Mouse (Mus musculus) heart, postnatal 36 days (tissue): ENCODE data around the gene Snx25. TPM values are rescaled to one million over a fixed set of nuclear protein-coding genes. Genes with fewer than 3 reads are reported as not detected.

Experiments
- DNase-seq, 2 experiments: peaks; one replicate each; pipeline ENCODE4 v3.0.0; 2021 to 2022
- intact Hi-C: fragments of 180-260 bp; cut with DNase I; formaldehyde crosslinking; loops from one replicate; pipeline ENCODE4 v1.15.1; 2025
- total RNA-seq, 2 experiments: library from RNA; stranded (reverse); gene quantifications; 2 replicates each; pipeline ENCODE4 v1.2.3; 2021

The Snx25 gene
- total RNA-seq, 2 experiments from 2014 or later, result 10.5 to 10.8 TPM

DNA sequence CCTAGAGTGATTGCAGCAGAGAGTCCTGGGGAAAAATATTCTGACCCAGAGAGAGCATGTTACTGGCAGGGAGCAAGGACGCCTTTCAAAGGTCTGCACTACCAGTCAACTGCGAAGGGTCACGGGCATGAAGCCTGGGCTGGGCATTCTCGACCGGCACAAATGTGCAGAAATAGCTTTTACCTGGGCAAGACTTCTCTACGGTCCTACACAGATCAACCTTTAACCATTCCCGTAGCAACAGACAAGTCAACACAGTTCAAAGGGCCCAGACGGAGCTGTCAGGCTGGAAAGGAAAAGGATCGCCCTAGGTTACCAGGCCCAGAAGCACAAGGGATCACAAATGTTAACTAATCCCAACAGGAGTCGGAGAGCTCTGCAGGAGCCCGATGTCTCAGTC, 115.7 kb downstream of the Snx25 start:
- intact Hi-C loops, result no loop called here
- no peak for DNase-seq

DNA sequence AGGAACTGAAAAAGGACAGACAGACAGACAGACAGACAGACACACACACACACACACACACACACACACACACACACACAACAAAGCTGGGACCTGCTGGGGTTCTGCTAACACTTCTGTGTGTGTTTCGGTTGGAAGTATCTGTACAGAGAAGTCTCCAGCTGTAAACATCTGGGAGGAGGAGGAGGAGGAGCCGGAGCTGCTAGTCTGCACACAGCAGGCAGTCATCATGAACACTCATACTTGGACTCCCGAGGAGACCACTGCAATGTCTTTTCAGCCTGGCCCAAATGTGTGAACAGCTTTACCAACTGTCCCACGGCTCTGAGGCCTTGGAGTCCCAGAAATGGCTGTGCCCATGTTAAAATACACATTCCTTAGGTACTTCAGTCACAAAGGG, 127.6 kb downstream of the Snx25 start:
- no peak for DNase-seq
- intact Hi-C loops, result no loop called here

DNA sequence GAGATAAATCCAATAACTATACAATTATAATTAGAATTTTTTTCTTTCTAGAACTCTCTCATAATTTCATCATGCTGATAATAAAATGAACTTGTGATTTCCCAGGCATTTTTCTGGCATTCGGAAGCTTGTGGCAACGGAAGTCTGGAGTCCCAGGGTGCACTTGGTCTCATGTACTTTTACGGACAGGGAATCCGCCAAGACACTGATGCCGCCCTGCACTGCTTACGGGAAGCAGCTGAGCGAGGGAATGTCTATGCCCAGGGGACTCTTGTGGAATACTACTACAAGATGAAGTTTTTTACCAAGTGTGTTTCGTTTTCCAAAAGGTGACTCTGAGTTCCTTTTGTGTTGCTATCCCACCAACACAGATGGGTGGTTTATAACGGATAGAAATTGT, 129.2 kb downstream of the Snx25 start:
- intact Hi-C loops, result no loop called here
- no peak for DNase-seq

DNA sequence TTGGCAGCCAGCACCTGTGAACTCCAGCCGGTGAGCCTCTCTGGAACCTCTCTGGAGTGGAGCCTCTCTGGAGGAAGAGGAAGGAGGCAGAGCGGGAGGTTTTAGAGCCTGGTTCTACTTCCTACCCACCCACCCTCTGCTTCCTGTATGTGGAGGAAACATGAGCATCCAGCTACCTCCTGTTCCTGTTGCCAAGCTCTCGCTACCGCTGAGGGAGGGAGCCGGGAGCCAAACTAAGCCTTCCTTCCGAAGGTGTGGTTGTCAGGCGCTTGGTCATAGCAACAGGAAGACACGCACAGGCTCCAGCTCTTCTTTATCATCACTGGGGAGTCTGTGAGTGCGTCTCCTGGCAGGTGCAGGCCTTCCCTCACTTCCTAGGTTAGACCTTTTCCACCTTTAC, 129.8 kb downstream of the Snx25 start:
- DNase-seq, result peak in 1 of 2 experiments; percentile 14
- intact Hi-C loops, result no loop called here

DNA sequence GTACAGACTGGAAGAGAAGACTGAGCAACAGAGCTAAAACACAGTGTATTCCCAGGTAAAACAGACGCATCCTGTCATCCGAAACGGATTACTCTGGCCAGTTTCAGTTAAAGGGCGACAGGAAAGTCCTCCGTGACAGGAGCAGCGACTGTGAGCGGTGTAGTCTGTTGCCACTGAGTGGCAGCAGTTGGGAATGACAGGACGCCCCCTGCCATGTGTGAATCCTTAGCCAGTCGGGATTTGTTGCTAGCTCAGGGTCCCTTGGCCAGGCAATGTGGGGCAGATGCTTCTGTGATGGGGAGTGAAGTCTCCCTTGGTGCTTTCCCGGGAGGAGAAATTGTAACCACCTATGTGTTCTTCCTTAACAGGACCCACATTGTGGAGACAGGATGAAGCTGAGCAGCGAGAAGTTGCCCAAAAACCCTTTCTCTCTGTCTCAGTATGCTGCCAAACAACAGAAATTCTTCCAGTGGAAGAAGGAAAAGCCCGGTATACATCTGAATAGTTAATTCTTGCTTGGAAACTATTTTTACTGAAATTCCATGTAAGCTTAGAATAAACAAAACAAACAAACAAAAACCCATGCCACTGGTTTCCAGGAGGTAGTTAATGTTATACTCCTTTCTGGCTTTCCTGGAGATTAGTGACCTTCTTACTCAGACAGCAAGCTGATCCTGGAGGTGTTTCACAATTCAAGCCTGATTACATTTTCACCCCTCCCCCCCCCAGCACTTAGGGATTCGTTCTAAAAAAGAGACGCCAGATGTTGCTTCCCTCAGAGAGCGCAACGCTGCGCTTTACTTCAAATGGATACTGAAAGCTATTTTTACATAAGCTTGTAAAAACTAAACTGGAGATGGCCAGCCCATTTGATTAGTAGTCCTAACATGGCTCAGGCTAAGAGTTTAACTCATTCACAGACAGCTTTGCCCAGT, 140.9 kb downstream of the Snx25 start:
- intact Hi-C loops, result no loop called here
- peak; percentile 31 to 39 for DNase-seq

DNA sequence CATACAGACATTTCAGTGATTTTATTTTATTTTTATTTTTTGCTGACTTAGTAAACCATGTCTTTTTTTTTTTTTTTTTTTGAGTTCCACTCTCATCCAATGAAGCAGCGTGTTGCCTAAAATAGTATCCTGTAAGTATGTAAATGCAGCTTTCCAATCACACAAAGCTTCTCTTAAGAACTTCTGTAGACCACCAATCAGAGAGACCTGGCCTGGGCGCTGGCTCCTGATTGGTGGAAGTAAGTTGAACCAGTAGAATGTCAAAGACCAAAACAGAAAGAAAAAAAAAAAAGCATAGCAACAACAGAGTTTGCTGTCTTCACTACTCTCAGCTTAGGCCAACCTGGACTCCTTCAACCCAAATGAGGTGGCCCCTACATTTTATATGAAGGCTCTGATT, 141.7 kb downstream of the Snx25 start:
- no peak for DNase-seq
- intact Hi-C loops, result no loop called here

DNA sequence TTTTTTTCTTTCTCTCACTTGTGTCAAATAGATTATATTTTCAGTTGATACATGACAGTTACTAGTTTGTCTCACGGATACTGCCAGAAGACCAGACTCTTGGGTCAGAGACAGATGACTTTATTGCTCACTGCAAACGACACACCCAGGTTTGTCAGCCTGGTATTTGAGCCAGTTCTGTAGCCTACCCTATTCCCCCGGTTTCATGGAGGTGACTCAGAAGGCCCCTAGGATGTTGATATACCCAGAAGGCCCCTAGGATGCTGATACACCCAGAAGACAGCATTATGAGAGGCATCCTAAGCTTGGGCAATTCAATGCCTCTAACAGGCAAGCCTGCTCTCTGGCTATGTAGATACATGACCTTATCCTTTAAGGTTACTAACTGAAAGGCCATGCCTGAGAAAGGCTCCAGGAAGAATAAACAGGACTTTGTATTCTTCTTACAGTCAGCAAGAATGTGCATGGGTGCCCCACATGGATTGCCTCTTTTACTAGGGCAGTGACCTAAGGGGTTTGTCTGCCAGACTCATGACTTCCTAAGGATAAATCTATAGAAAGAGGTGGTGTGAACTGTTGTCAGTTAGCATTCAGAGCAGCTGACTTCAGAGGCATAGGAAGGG, 144.8 kb downstream of the Snx25 start:
- intact Hi-C loops, result no loop called here
- DNase-seq, result no peak

DNA sequence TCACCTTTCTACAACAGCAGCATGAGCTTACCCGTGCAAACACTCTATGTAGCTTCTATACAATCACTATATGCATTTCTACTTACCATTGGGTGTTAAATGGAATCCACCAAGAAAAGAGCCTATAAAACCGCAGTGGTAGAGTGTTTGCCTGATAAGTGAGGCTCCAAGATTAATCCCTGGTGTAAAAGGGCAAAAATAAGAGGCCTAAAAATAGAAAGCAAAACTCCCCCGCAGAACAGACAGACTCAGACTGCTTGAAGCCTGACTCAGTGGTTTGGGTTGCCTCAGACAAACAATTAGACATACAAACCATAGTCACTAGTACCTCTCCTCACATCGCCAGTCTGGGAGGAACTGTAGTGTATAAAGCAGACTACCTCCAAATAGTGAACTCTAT, 146.4 kb downstream of the Snx25 start, which contains the start of gene Ankrd37:
Ankrd37 (minus strand) TSS at position 112 of the 400 bp plus-strand sequence.
- DNase-seq, result no peak
- intact Hi-C loops, result no loop called here

DNA sequence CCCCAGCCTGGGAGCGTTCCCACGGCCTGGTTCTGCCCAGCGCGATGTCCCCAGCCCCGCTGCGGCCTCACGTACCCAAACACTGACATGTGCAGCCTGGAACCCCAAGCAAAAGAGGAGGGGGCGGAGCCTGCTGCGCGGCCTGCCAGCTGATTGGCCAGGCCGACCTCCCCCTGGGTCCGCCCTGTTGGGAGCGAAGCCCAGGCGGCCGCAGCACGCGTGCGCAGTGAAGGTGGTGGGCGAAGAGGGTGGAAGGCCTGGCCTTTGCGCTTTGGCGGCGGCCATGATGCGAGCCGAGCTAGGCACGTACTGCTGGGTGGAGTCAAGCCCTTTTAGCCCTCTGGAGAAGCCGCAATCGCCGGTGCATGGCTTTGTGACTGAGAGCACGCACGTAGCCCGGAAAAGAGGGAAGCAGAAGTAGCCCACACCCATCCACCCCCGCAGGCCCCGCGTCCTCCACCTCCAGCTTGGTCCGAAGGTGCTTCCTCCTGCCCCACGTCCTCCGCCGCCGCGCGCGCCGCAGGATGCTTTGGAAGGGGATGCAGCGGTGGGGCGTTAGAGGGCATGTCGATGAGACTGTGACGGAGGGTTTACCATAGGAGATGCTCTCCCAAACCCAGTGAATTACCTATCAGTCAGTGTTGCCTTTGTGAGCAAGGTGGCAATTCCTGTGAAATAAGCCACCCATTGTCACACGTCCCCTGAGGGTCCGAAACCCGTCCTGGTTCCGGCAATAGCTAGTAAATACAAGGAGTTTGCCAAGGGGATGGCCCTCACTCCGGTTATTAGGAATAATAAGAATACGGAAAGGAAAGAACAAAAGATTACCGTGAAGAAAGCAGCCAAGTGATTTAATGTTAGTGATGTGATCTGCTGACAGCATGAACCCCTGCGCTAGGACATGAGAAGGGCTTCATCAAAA, 151.9 kb downstream of the Snx25 start:
- peak; percentile 99 to 100 for DNase-seq
- intact Hi-C loops, result loop anchor here (2.0 kb wide), 2 partner anchors 25 to 151 kb away; partner anchors contain the start of genes 1700029J07Rik, Cfap97 and Ufsp2

DNA sequence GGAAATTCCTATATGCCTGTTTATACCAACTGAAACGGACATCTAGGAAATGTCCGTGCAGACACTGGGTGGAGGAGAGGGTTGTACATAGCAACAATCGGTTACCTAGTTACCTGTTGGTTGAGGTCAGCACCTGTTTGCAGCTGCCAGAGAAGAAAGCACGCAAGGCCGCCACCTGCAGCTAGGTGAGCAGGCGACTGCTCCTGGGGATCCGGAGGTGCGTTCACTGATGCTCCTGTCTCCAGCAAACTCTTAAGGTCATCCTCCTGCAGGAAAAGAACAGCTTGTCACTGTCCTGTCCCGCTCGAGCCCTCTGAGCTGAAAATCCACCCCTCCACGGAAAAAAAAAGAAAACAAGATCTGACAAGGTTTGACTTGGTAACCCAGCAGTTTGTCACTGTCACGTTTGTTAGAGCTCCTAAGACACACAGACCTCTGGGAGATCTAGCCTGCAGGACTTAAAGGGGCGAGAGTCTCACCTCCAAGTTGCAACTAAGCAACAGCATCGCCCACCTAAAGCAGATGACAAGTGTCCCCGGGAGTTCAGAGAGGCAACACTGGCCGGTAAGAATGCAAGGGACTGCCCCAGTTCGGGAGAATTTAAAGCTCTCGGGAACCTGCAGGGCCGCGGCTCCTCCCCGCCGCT, 152.7 kb downstream of the Snx25 start, which contains the start of gene Lrp2bp:
Lrp2bp (plus strand) TSS at position 166 of the 646 bp plus-strand sequence.
- intact Hi-C loops, result loop anchor here (2.0 kb wide), 2 partner anchors 24 to 152 kb away; partner anchors contain the start of genes 1700029J07Rik, Cfap97 and Ufsp2
- DNase-seq, result no peak

DNA sequence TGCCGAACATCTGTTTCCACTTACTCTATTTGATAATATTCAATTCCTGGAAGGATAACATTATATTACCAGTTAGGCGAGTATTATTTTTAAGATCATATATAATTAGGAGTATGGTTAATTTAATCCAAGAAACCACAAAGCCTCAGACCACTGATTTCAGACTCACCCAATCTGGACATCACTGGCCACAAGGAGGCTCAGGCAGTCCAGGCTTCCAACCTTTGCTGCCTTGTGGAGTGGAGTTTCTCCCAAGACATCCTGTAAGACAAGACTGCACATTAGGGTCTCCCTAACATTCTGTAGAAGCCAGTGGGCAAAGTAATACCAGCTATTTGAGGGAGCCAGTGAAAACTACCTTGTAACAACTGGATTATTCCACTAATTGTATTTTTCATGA, 153.7 kb downstream of the Snx25 start:
- intact Hi-C loops, result loop anchor here (2.0 kb wide), 2 partner anchors 23 to 153 kb away; partner anchors contain the start of genes 1700029J07Rik, Cfap97 and Ufsp2
- DNase-seq, result no peak

DNA sequence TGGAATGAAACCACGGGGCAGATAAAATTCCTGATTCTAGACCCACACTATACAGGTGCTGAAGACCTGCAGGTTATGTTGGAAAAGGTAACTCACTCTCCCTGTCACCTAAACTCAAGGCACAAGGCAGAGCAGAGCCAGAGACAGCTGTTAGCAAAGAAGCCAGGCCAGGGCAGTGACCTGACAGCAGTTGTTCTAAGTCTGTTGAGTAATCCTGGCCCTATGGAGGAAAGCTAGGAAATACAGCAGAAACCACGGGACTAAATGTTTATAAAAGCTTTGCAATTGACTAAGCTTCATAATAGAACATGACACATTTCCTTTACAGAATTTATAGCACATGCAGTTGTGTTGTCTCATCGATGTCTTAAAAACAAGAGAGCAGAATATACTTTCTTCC, 156.4 kb downstream of the Snx25 start:
- intact Hi-C loops, result no loop called here
- no peak for DNase-seq

DNA sequence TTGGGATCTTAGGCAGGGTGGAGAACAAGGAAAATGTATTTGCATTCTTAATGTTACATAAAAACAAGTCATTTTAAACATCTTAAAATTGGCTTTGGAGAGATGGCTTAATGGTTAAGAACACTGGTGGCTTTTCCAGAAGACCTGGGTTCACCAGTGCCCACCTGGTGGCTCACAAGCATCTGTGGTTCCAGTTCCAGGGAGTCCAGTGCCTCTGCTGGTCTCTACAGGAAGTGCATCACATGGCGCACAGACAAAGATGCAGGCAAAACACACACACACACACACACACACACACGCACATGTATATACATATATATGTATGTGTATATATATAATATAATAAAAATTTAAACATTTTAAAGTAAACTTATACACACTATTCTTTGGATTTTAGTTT, 157.8 kb downstream of the Snx25 start:
- intact Hi-C loops, result no loop called here

DNA sequence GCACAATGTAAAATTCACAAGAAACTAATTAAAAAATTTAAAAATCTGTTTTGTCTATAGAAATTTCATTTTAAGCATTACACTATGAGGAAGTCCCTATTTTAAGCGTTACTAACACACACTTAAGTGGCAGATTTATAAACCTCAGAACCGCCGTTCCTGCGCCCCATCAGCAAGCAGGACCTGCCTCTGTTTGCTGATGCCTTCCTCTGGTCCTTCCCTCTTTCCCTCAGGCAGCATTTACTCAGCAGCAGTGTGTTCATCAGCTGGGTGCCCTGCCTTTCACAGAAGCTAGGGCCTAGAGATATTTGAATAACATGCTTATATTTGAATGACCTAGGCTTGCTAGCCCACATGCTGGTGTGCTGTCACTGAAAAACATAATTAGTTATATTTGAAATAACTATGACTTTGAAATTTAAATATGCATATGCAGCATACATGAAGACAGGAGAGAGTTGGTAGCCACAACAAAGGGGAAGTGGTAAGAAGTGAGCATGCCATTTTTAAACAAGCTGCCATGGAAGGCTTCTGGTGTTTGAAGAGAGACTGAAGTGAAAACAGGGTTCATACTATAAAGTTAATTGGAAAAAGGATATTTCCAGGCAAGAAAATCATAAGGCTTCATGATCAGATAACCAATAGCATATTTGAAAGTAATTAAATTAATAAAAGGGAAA, 161.2 kb downstream of the Snx25 start:
- no peak for DNase-seq
- intact Hi-C loops, result no loop called here

More for the DNA sequence above, 157.8 kb downstream of the Snx25 start:
- no peak for DNase-seq

DNA sequence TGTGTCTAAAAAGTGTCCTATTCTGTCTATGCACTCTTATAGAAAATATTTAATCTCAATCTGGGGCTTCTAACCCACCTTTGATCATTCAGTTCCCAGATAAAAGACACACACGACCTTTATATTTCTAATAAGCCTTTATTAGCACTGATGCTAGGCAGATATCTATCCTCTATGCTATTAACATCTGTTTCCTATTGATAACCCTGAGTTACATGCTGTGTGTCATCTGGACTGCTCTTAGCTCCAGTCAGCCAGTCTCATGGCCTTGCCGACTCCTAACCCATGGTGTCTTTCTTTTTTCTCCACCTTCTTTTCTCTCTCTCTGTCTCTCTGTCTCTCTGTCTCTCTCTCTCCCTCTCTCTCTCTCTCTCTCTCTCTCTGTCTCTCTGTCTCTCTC, 163.8 kb downstream of the Snx25 start:
- intact Hi-C loops, result no loop called here
- DNase-seq, result no peak

DNA sequence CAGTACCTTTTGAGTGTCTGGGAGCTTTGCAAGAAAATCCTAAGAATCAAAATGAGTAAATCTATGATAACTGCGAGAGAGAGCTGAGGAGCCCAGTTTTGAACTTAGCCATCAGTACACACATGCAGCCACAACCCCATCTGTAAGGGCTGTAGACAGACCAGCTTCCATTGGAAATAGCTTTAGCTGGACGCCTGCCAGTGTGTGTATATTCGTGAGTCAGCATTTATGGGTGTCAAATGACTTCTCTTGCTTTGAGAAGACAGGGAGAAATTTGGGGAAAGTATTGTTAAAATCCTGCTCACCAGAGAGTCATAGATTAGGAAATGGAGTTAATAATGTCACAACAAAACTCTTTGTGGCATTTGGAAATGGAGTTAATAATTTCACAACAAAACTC, 165.3 kb downstream of the Snx25 start:
- no peak for DNase-seq
- intact Hi-C loops, result no loop called here
